Mouse (Mus musculus) heart, adult 2 months (tissue): ENCODE measurements at regions not wholly inside any gene's neighbourhood (a gene's known extent, or its start where the extent isn't known, plus 50 kb on each side); places are given as distances from the start of the nearest gene placed in this dataset.

Experiments
- CTCF ChIP-seq: fragments of 200-600 bp; IDR thresholded peaks from 2 replicates; pipeline ENCODE4 v1.8.1; 2022; ENCODE audit warnings: antibody characterized with exemption, mild to moderate bottlenecking, moderate library complexity
- EP300 ChIP-seq: fragments of 200-500 bp; IDR thresholded peaks from 2 replicates; pipeline ENCODE4 v1.6.1; 2011; ENCODE audit warnings: low read depth, low read length, control low read depth; ENCODE audit not compliant: insufficient read depth

DNA sequence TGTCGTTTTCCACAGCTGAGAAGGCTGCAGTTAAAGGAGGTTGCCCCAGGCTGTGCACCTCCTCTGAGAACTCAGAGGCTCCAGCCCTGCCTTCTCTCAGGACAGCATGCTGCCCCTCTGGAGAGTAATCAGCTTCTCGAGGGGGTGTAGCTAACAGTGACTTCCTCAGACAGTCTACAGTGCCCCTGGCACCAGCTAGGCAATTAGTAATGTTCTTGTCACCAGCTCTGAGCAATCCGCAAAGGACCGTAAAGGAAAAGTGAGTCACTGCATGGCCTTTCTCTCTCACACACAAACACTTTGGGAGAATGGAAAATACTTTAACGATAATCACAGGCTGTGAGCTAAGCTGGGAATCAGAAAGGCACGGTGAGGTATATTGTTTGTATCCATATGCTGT lies 288.8 kb downstream of the Mtx2 start:
- TF ChIP-seq CTCF: no peak
- TF ChIP-seq EP300: no peak
